Mouse (Mus musculus) G1E (cell line): Measurements from ENCODE around the gene Ccdc28b. TPM values are rescaled to one million over a fixed set of nuclear protein-coding genes. Genes with fewer than 3 reads are reported as not detected.

Experiments
- ATAC-seq: 2 replicates; pipeline ENCODE4 v1.8.0; 2016; ENCODE audit warnings: mild to moderate bottlenecking; ENCODE audit not compliant: insufficient number of reproducible peaks, poor library complexity, low FRiP score, severe bottlenecking; ENCODE audit errors: extremely low read depth
- DNase-seq: peaks from one replicate; pipeline ENCODE4 v3.0.0; 2012; ENCODE audit warnings: low spot score
- H3K27me3 ChIP-seq: 2 replicates; pipeline ENCODE4 v1.6.1; 2012; ENCODE audit warnings: mild to moderate bottlenecking, low read length, inconsistent platforms; ENCODE audit not compliant: insufficient read depth
- H3K36me3 ChIP-seq: replicated peaks from 2 replicates; pipeline ENCODE3; 2012; ENCODE audit warnings: mild to moderate bottlenecking, inconsistent platforms
- H3K4me1 ChIP-seq: 2 replicates; pipeline ENCODE4 v1.6.1; 2012; ENCODE audit warnings: low read depth, low read length, inconsistent platforms, mixed read lengths; ENCODE audit not compliant: insufficient read depth
- H3K4me3 ChIP-seq: 2 replicates; pipeline ENCODE4 v1.5.1; 2012; ENCODE audit warnings: low read depth, mild to moderate bottlenecking, inconsistent platforms, low read length, moderate library complexity, mixed read lengths
- H3K9me3 ChIP-seq: replicated peaks from 2 replicates; pipeline ENCODE4 v1.6.1; 2012; ENCODE audit warnings: inconsistent platforms
- CTCF ChIP-seq: IDR thresholded peaks from 2 replicates; pipeline ENCODE4 v1.5.1; 2012; ENCODE audit warnings: low read depth, low read length, inconsistent platforms, mixed read lengths
- GATA1 ChIP-seq: IDR thresholded peaks from 2 replicates; pipeline ENCODE4 v1.6.1; 2012; ENCODE audit warnings: borderline replicate concordance, low read length, inconsistent platforms, mixed read lengths
- GATA2 ChIP-seq: IDR thresholded peaks from 2 replicates; pipeline ENCODE4 v1.6.1; 2012; ENCODE audit warnings: low read depth, low read length, inconsistent platforms, borderline replicate concordance
- POLR2AphosphoS5 ChIP-seq: IDR thresholded peaks from 2 replicates; pipeline ENCODE4 v1.6.1; 2012; ENCODE audit warnings: low read depth, low read length, inconsistent platforms; ENCODE audit not compliant: insufficient replicate concordance
- TAL1 ChIP-seq: conservative IDR thresholded peaks from 2 replicates; pipeline ENCODE4 v1.6.1; 2012; ENCODE audit warnings: low read depth, low read length, inconsistent platforms, mixed read lengths
- polyA plus RNA-seq: library from polyadenylated mRNA; stranded (reverse); fragments of >175 nt; gene quantifications from 2 replicates; pipeline ENCODE4 v1.2.3, GENCODE M21; 2012
- total RNA-seq, 2 experiments: library from RNA; stranded (forward) in 1 of 2; stranded (reverse) in 1 of 2; fragments of 200-1000 nt in 1 of 2; fragments of >200 nt in 1 of 2; fragmentation: Nextera tagmentation in 1 of 2; gene quantifications; 2 replicates each; pipeline ENCODE4 v1.2.3; 2014 to 2017

Ccdc28b gene
- total RNA-seq (2014; fragmentation: Nextera tagmentation) (1.1 TPM in 1 of 2 replicates, not detected in the other), total RNA-seq (2017) (20.7 and 23.8 TPM in 2 replicates), polyA plus RNA-seq (4.8 and 4.9 TPM in 2 replicates)

DNA sequence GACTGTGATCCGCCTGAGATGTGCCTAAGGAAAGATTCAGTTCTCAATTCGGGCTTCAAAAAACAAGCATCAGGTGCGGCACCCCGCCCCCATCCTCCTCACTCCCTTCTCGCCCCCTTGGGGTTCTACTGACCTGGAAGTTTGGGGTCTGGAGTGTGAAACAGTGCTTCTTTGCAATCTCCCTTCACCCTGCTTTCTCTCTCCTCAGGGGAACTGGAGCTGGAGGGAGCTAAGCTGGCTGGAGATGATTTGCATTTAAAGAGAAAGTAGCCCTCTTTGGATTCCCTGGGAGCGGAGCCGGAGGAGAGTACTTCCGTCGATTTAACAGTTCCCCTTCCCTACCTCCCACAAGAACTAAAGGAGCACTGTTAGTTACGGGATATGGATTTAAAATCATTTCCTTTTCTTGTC, at the start of gene Ccdc28b:
Gene Ccdc28b (minus strand): TSS at position 267 of the 411 bp plus-strand sequence.
- ATAC-seq (no peak), DNase-seq (peak; percentile 25)

DNA sequence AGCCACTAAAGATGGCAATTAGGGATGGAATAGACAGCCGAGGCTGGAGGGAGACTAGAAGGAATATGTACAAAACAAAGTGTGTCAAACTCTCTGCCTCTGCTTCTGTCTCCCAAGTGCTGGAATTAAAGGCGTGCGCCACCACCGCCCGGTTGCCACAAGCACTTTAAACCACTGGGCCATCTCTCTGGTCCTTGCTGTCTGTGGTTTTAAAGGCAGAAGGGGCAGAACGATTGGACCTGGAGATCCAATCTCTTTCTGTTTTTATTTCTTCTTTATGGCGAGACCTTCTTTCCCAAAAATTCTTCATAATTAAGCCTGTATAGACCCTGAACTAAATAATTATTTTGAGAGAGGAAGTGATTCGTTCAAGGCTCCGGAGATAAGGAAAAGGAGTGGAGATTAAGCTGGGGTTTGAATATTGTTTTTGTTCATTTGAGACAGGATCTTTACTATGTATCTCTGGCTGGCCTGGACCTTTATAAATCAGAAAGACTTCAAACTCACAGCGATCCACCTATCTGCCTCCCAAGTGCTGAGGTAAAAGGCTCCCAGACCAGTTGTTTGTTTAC, 49.2 kb upstream of the Ccdc28b start:
- TF ChIP-seq POLR2AphosphoS5: no peak
- no peak for TF ChIP-seq CTCF
- no peak for TF ChIP-seq GATA2
- no peak for TF ChIP-seq TAL1
- no peak for TF ChIP-seq GATA1

More for the DNA sequence above, at the start of gene Ccdc28b:
- Histone ChIP-seq H3K4me1 (peaks cover 66% of the 10 kb centered on the region), H3K27me3 (no peaks in the 10 kb centered on the region; the same call in 1 of the 2 replicates), H3K4me3 (peak within 1 kb of the TSS; percentile 62), H3K36me3 (peaks cover 79% of the 10 kb centered on the region), H3K9me3 (no peaks in the 10 kb centered on the region)
- TF ChIP-seq CTCF (no peak), GATA2 (no peak), TAL1 (no peak), GATA1 (no peak), POLR2AphosphoS5 (no peak)

DNA sequence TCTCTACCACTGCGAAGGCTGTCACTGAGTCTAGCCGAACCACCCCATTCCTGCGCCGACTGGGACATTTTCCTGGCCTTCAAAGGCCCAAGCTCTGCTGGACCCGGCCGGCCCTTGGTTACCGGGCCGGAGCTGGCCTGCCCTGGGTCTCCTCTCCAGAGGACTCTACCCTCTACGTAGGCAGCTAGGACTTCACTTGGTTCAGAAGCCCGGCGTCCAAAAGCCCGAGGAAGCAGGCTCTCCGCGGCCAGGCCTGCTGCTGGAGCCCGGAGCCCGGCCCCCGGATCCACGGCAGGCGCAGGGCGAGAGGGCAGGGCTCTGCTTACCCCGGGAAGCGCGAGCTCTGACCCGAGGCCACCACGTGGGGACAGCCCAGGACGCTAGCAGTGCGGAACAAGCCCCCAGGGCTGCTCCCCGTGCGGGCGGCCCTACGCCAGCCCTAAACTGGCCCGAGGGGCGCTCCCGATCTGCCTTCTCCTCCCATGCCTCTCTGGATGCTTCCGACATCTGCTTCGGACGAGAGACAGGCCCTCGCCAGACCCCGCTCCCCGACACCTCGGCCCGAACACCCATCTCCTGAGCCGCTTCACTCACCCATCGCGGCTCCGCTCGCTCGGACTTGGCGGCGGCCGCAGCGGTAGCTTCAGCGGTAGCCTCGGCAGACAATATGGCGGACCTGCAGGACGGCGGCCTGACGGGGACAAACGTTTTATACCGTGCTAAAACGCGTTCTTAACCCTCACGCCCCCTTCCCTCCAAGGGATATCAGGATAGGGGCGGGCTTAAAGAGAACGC, 48.5 kb upstream of the Ccdc28b start, which contains the start of gene Kpna6:
Gene Kpna6 (minus strand): TSS at position 685 of the 795 bp plus-strand sequence.
- peak within 1 kb of the TSS; percentile 96 for H3K4me3 ChIP-seq
- H3K36me3 ChIP-seq: peaks cover 40% of the 10 kb centered on the region
- H3K27me3 ChIP-seq: no peaks in the 10 kb centered on the region
- TF ChIP-seq GATA1 (no peak), TAL1 (no peak), POLR2AphosphoS5 (no peak), CTCF (no peak), GATA2 (no peak)
- H3K4me1 ChIP-seq: peaks cover 23% of the 10 kb centered on the region
- DNase-seq (peak; percentile 70), ATAC-seq (peak; percentile 65)
- no peaks in the 10 kb centered on the region for H3K9me3 ChIP-seq

More for the DNA sequence above, 49.2 kb upstream of the Ccdc28b start:
- peaks cover 44% of the 10 kb centered on the region for H3K36me3 ChIP-seq
- DNase-seq (peak; percentile 6), ATAC-seq (no peak)
- peak overlapping the region; percentile 96 for H3K4me3 ChIP-seq
- H3K9me3 ChIP-seq: no peaks in the 10 kb centered on the region
- peaks cover 23% of the 10 kb centered on the region for H3K4me1 ChIP-seq
- no peaks in the 10 kb centered on the region for H3K27me3 ChIP-seq

DNA sequence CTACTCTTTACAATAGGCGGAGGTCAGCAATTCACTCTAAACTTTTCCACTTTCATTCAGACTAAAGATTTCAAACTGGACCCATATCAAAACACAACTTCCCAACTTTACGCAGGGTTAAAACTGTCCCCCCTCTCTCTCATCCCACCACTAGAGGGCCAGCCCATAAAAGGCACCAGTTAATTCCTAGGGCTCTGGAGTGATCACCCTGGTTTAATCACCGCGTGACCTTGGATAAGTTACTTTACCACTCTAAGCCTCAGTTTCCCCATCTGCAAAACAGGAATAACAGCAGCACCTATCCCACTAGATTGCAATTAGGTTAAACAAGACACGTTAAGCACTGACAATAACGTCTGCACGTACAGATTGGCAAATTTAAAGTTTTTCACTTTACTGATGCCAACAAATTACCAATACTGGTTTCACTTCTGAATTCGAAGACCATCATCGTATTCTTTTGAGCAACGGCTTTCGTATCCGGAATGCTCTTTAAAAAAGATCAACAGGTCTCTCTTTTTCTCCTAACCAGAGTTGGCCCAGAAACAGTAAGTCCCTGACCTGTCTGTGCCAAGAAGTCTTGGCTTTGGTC, 47.8 kb upstream of the Ccdc28b start:
- peak; percentile 75 for TF ChIP-seq CTCF
- no peak for TF ChIP-seq TAL1
- no peaks in the 10 kb centered on the region for H3K27me3 ChIP-seq
- peak overlapping the region; percentile 96 for H3K4me3 ChIP-seq
- ATAC-seq (peak; percentile 57), DNase-seq (peak; percentile 67)
- peaks cover 23% of the 10 kb centered on the region for H3K4me1 ChIP-seq
- H3K9me3 ChIP-seq: no peaks in the 10 kb centered on the region
- peaks cover 36% of the 10 kb centered on the region for H3K36me3 ChIP-seq

DNA sequence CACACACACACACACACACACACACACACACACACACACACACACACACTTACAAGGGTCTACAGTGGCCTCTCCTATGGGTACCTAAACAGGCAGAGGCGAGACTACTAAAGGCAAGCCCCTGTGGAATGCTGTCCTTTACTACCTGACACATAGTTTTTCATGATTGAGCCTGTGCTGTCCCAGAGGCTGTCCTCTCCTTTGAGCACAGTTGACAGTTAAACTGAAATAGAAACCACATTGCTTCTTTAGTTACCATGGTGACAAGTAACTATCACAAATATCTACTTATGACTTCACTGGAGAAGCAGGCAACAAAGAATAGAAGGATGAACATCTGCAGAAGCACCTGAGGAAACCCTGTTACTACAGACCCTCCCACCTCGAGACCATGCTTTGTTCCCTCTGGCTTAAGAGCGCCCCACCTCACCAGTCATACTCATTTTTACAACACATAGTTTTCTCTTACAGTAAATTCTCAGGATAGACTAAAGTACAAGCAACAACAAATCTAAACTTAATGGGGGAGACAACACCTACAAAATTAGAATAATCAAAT, 38.6 kb upstream of the Ccdc28b start:
- H3K27me3 ChIP-seq: no peaks in the 10 kb centered on the region
- H3K36me3 ChIP-seq: peaks cover 78% of the 10 kb centered on the region

DNA sequence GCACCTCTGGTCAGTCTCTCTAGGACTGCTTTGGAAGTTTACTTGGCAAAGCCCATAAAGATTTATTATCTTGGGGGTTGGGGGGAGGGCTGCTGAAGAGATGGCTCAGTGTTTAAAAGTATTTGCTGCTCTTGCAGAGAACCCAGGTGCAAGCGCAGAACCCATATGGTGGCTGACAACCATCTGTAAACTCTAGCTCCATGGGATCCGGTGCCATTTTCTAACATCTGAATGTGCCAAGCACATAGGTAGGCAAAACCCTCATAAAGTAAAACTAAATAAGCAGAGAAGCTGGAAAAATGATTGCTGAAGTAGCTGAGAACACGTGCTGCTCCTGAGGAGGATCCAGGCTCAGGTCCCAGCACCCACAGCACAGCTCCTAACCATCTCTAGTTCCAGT, 37.8 kb upstream of the Ccdc28b start:
- Histone ChIP-seq H3K36me3 (peaks cover 82% of the 10 kb centered on the region), H3K9me3 (no peaks in the 10 kb centered on the region), H3K4me1 (peaks cover 8% of the 10 kb centered on the region), H3K4me3 (no peak overlapping the region), H3K27me3 (no peaks in the 10 kb centered on the region)
- TF ChIP-seq GATA2 (no peak), GATA1 (no peak), TAL1 (no peak), POLR2AphosphoS5 (no peak), CTCF (no peak)
- no peak for ATAC-seq
- DNase-seq: no peak

More for the DNA sequence above, 38.6 kb upstream of the Ccdc28b start:
- DNase-seq: no peak
- TF ChIP-seq POLR2AphosphoS5: no peak
- TF ChIP-seq CTCF: no peak
- no peak for ATAC-seq
- H3K4me1 ChIP-seq: peaks cover 8% of the 10 kb centered on the region
- no peaks in the 10 kb centered on the region for H3K9me3 ChIP-seq
- no peak overlapping the region for H3K4me3 ChIP-seq
